Mouse (Mus musculus): ENCODE measurements around the gene Atp6v0a1.
A peak's percentile ranks its signal among the peaks of the same experiment; 100 is the strongest.

Gene Atp6v0a1

GRCm38 (mm10) chr11:101009046-101009887, at the start of gene Atp6v0a1:
Gene Atp6v0a1 (plus strand): TSS chr11:101009452.
- DNase-seq (ENCODE audit: low read depth, low spot score) = peak; percentile 93

- peak; percentile 68 for DNase-seq (ENCODE audit: low read depth, low spot score)
These were observed 49.8 kb upstream of the Atp6v0a1 start for GRCm38 (mm10) chr11:100959464-100959810.

GRCm38 (mm10) chr11:100959826-100960225, 49.4 kb upstream of the Atp6v0a1 start:
- DNase-seq (ENCODE audit: low read depth, low spot score) = no peak

GRCm38 (mm10) chr11:100960540-100960939, 48.7 kb upstream of the Atp6v0a1 start:
- DNase-seq (ENCODE audit: low read depth, low spot score) = no peak

GRCm38 (mm10) chr11:100962371-100962911, 46.8 kb upstream of the Atp6v0a1 start:
- DNase-seq (ENCODE audit: low read depth, low spot score) = no peak

- no peak for DNase-seq (ENCODE audit: low read depth, low spot score)
These were observed 45.6 kb upstream of the Atp6v0a1 start for GRCm38 (mm10) chr11:100963647-100964046.

GRCm38 (mm10) chr11:100964180-100964579, 45.1 kb upstream of the Atp6v0a1 start:
- no peak for DNase-seq (ENCODE audit: low read depth, low spot score)

- DNase-seq (ENCODE audit: low read depth, low spot score) = no peak
These were observed 44.2 kb upstream of the Atp6v0a1 start for GRCm38 (mm10) chr11:100964901-100965542.

- no peak for DNase-seq (ENCODE audit: low read depth, low spot score)
These were observed 43.5 kb upstream of the Atp6v0a1 start for GRCm38 (mm10) chr11:100965760-100966159.

- no peak for DNase-seq (ENCODE audit: low read depth, low spot score)
These were observed 41.9 kb upstream of the Atp6v0a1 start for GRCm38 (mm10) chr11:100967376-100967775.

GRCm38 (mm10) chr11:100967881-100968420, 41.3 kb upstream of the Atp6v0a1 start:
- DNase-seq (ENCODE audit: low read depth, low spot score) = no peak

GRCm38 (mm10) chr11:100968501-100968900, 40.8 kb upstream of the Atp6v0a1 start:
- no peak for DNase-seq (ENCODE audit: low read depth, low spot score)

GRCm38 (mm10) chr11:100969189-100969743, 40.0 kb upstream of the Atp6v0a1 start:
- no peak for DNase-seq (ENCODE audit: low read depth, low spot score)

- no peak for DNase-seq (ENCODE audit: low read depth, low spot score)
These were observed 39.3 kb upstream of the Atp6v0a1 start for GRCm38 (mm10) chr11:100969744-100970556.

GRCm38 (mm10) chr11:100970557-100970937, 38.7 kb upstream of the Atp6v0a1 start, which contains the start of gene Cavin1:
Gene Cavin1 (minus strand): TSS chr11:100970887.
- DNase-seq (ENCODE audit: low read depth, low spot score) = no peak

- no peak for DNase-seq (ENCODE audit: low read depth, low spot score)
These were observed 37.8 kb upstream of the Atp6v0a1 start for GRCm38 (mm10) chr11:100971455-100971854.

GRCm38 (mm10) chr11:100973245-100973644, 36.0 kb upstream of the Atp6v0a1 start:
- DNase-seq (ENCODE audit: low read depth, low spot score) = no peak

GRCm38 (mm10) chr11:100974381-100974970, 34.8 kb upstream of the Atp6v0a1 start:
- no peak for DNase-seq (ENCODE audit: low read depth, low spot score)

- DNase-seq (ENCODE audit: low read depth, low spot score) = no peak
These were observed 34.0 kb upstream of the Atp6v0a1 start for GRCm38 (mm10) chr11:100975241-100975640.

GRCm38 (mm10) chr11:100979887-100980286, 29.4 kb upstream of the Atp6v0a1 start:
- DNase-seq (ENCODE audit: low read depth, low spot score) = no peak

GRCm38 (mm10) chr11:100980438-100980837, 28.8 kb upstream of the Atp6v0a1 start:
- no peak for DNase-seq (ENCODE audit: low read depth, low spot score)

Data from embryo, embryonic 11.5 days (tissue).